Mouse (Mus musculus): ENCODE results near the gene Bcas1. TPM values are rescaled to one million over a fixed set of nuclear protein-coding genes. Genes with fewer than 3 reads are reported as not detected.

Bcas1 gene
- total RNA-seq, 2 experiments from 2014 or later, result 4.9 to 5.1 TPM

GRCm38 (mm10) chr2:170316774-170317173, 110.9 kb downstream of the Bcas1 start:
- DNase-seq (ENCODE audit: low spot score in 2 of 2), result no peak

- no peak for DNase-seq (ENCODE audit: low spot score in 2 of 2)
These were observed 111.3 kb downstream of the Bcas1 start for GRCm38 (mm10) chr2:170316344-170316743.

- DNase-seq (ENCODE audit: low spot score in 2 of 2), result no peak
These were observed 116.7 kb downstream of the Bcas1 start for GRCm38 (mm10) chr2:170310988-170311359.

- DNase-seq (ENCODE audit: low spot score in 2 of 2), result no peak
These were observed 117.2 kb downstream of the Bcas1 start for GRCm38 (mm10) chr2:170310310-170310987.

- no peak for DNase-seq (ENCODE audit: low spot score in 2 of 2)
These were observed 118.7 kb downstream of the Bcas1 start for GRCm38 (mm10) chr2:170308966-170309365.

- no peak for DNase-seq (ENCODE audit: low spot score in 2 of 2)
These were observed 119.4 kb downstream of the Bcas1 start for GRCm38 (mm10) chr2:170308033-170308820.

GRCm38 (mm10) chr2:170307589-170308021, 120.0 kb downstream of the Bcas1 start:
- DNase-seq (ENCODE audit: low spot score in 2 of 2), result no peak

- no peak for DNase-seq (ENCODE audit: low spot score in 2 of 2)
These were observed 120.9 kb downstream of the Bcas1 start for GRCm38 (mm10) chr2:170306637-170307320.

GRCm38 (mm10) chr2:170304766-170305165, 122.9 kb downstream of the Bcas1 start:
- no peak for DNase-seq (ENCODE audit: low spot score in 2 of 2)

GRCm38 (mm10) chr2:170303595-170303994, 124.0 kb downstream of the Bcas1 start:
- no peak for DNase-seq (ENCODE audit: low spot score in 2 of 2)

- DNase-seq (ENCODE audit: low spot score in 2 of 2), result no peak
These were observed 124.8 kb downstream of the Bcas1 start for GRCm38 (mm10) chr2:170302825-170303224.

Other genes starting within 250 kb of the Bcas1 start
- 10 to 100 TPM; 22.7 to 32.4 TPM for gene Pfdn4, start 68.6 kb upstream of the Bcas1 start, total RNA-seq (2021)
- gene Cyp24a1, start 69.3 kb upstream of the Bcas1 start, total RNA-seq (2021), result not detected
- gene 4930470P17Rik, start 174.2 kb upstream of the Bcas1 start, total RNA-seq (2021), result not detected